Mouse (Mus musculus): ENCODE measurements around the gene Arhgap24. TPM values are rescaled to one million over a fixed set of nuclear protein-coding genes. Genes with fewer than 3 reads are reported as not detected.

The Arhgap24 gene
- 8.1 TPM for polyA plus RNA-seq (2014; fragmentation: Illumina TruSeq; extraction: RNeasy Lipid Tissue Mini Kit (QIAGEN cat#74804); ENCODE audit: insufficient read depth, low read depth, low replicate concordance)

DNA sequence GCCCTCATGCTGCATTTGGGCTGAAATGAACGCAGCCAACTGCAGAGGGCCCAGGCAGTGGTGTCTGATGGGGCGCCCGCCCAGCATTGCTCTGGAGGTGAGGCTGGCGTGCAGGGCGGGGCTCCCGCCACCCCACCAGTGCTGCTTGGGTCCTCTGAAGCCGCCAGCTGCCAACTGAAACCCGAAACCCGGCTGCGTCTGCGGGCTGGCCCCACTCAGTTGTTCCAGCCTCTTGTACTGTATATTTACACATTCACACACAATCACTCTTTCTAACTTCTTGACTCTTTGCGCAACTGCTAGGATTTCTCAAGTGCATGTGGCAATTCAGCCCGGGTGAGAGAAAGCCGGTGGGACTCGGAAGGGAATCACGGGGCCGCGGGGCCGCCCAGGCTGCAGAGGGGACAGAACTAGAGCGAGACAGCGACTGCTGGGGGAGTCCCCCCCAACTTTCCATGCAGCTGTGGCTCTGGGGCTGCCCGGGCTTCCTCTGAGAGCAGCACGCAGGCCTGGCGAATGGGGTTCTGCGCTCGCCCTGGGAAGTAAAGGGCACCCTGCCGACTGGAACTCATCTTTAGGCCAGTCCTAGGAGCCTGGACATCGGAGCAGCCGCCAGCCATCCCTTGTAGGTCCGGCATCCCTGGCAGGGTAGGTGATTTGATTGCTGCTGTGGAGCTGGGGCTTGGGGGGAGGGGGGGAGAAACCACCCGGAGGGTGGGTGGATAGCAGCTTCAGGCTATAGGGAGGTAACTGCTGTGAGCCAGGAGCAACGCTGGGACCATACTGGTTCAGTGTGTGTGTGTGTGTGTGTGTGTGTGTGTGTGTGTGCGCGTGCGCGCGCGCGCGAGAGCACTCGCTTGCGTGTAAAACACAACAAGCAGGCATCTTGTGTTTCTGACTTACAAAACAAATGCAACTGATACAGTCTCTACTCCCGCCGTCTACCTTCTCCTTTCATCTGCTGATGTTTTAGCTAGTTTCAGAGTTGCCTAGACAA lies at the start of gene Arhgap24:
Arhgap24 (plus strand) TSS at position 177 of the 997 bp plus-strand sequence.

